In genomic region chr11:69058729-69059356, GRCm38 (mm10) we compare ENCODE assay signal across 7 mouse cellular contexts. TPM values are rescaled to one million over a fixed set of nuclear protein-coding genes. Genes with fewer than 3 reads are reported as not detected.
DNase-seq lines count a peak whose midpoint lies in the region; ATAC-seq and TF ChIP-seq lines count a peak whose summit lies in the region.

No protein-coding gene starts in this region.

- peak overlapping the region; percentile 95 for H3K4me2 ChIP-seq in intestine, postnatal 0 days (replicated peaks; ENCODE audit: low read depth)

- ATAC-seq in megakaryocyte, adult 5-6 weeks (ENCODE audit: poor library complexity, severe bottlenecking) = no peak
- peak; percentile 2 for ATAC-seq in erythroblast, adult 5-6 weeks (replicated peaks; ENCODE audit: low FRiP score, poor library complexity, severe bottlenecking)
- peak; percentile 48 for ATAC-seq in intestine, postnatal 0 days

- no peaks in the 10 kb centered on the region for H3K9me3 ChIP-seq in megakaryocyte, embryonic 14.5 days
- H3K9me3 ChIP-seq in intestine, postnatal 0 days (ENCODE audit: control insufficient read depth) = no peaks in the 10 kb centered on the region

- no peak for TF ChIP-seq CTCF in intestine, postnatal 0 days (IDR thresholded peaks at IDR 0.05; ENCODE audit: low read depth)

- under 1% methylated on average over 19 of the region's 19 CpGs for WGBS in intestine, postnatal 0 days

- peaks cover 49% of the 10 kb centered on the region for H3K4me1 ChIP-seq in megakaryocyte, embryonic 14.5 days
- H3K4me1 ChIP-seq in intestine, postnatal 0 days (replicated peaks; ENCODE audit: control insufficient read depth, insufficient read depth, low read length) = 0 out of 2 replicates have a peak, but pooled peaks cover 7% of the 10 kb centered on the region

- H3K27ac ChIP-seq in intestine, postnatal 0 days (ENCODE audit: low read depth, low read length) = peak overlapping the region; percentile 86

- H3K36me3 ChIP-seq in megakaryocyte, embryonic 14.5 days (replicated peaks; ENCODE audit: low read length) = peaks cover 11% of the 10 kb centered on the region
- no peaks in the 10 kb centered on the region for H3K36me3 ChIP-seq in intestine, postnatal 0 days (ENCODE audit: control insufficient read depth, insufficient read depth)
- no peaks in the 10 kb centered on the region for H3K36me3 ChIP-seq in splenic B cell, adult 2 months (ENCODE audit: control insufficient read depth, insufficient read depth, low read length, poor library complexity, severe bottlenecking)

- peak overlapping the region; percentile 83 for H3K9ac ChIP-seq in intestine, postnatal 0 days (ENCODE audit: low read depth, low read length)

- peak overlapping the region; percentile 93 for H3K4me3 ChIP-seq in megakaryocyte, embryonic 14.5 days (replicated peaks)
- H3K4me3 ChIP-seq in intestine, postnatal 0 days (ENCODE audit: low read depth, low read length) = peak overlapping the region; percentile 80

- no peaks in the 10 kb centered on the region for H3K27me3 ChIP-seq in megakaryocyte, embryonic 14.5 days (replicated peaks)
- no peaks in the 10 kb centered on the region for H3K27me3 ChIP-seq in intestine, postnatal 0 days (replicated peaks; ENCODE audit: control insufficient read depth, insufficient read depth, low read length)
- H3K27me3 ChIP-seq in splenic B cell, adult 2 months (ENCODE audit: control insufficient read depth, insufficient read depth, low read length, poor library complexity, severe bottlenecking) = no peaks in the 10 kb centered on the region

- DNase-seq in splenic B cell, adult 2 months (ENCODE audit: low read depth, low spot score) = peak; percentile 24
- no peak for DNase-seq in layer of hippocampus, adult 11-12 months (ENCODE audit: low spot score)
- no peak for DNase-seq in adrenal gland, postnatal 10 days

RNA-seq across cellular contexts. Expression of gene Borcs6, which starts 0.7 kb away (rescaled TPM):
- 60.9 and 88.1 TPM in 2 replicates for polyA plus RNA-seq in megakaryocyte, embryonic 14.5 days (2012; ENCODE audit: insufficient read depth, low replicate concordance)
- total RNA-seq in megakaryocyte, adult 5-6 weeks (2015) = 18.8 and 20.5 TPM in 2 replicates
- 17.7 and 20.2 TPM in 2 replicates for total RNA-seq in megakaryocyte, adult 5-6 weeks (2017)
- 2.5 and 3.1 TPM in 2 replicates for total RNA-seq in erythroblast, adult 5-6 weeks (2015; ENCODE audit: low replicate concordance)
- 1.0 and 4.7 TPM in 2 replicates for total RNA-seq in erythroblast, adult 5-6 weeks (2017; ENCODE audit: low replicate concordance)
- 13.4 and 13.8 TPM in 2 replicates for polyA plus RNA-seq in intestine, postnatal 0 days (2015; fragmentation: Nextera tagmentation; extraction: Ambion mirVana)
- 10 to 100 TPM; 19.1 to 22.1 TPM for total RNA-seq in adrenal gland, postnatal 10 days (2021)

RNA-seq across cellular contexts. Expression of gene Tmem107, which starts 11.8 kb away (rescaled TPM):
- polyA plus RNA-seq in megakaryocyte, embryonic 14.5 days (2012; ENCODE audit: insufficient read depth, low replicate concordance) = 40.2 and 62.0 TPM in 2 replicates
- total RNA-seq in megakaryocyte, adult 5-6 weeks (2015) = 13.2 and 15.7 TPM in 2 replicates
- total RNA-seq in megakaryocyte, adult 5-6 weeks (2017) = 11.4 and 26.6 TPM in 2 replicates
- total RNA-seq in erythroblast, adult 5-6 weeks (2015; ENCODE audit: low replicate concordance) = 2.3 and 6.1 TPM in 2 replicates
- 2.9 and 3.9 TPM in 2 replicates for total RNA-seq in erythroblast, adult 5-6 weeks (2017; ENCODE audit: low replicate concordance)
- polyA plus RNA-seq in intestine, postnatal 0 days (2015; fragmentation: Nextera tagmentation; extraction: Ambion mirVana) = 14.5 TPM in 2 replicates
- total RNA-seq in adrenal gland, postnatal 10 days (2021) = 10 to 100 TPM; 13.2 to 13.8 TPM

RNA-seq across cellular contexts. Expression of gene Aurkb, which starts 13.4 kb away (rescaled TPM):
- polyA plus RNA-seq in megakaryocyte, embryonic 14.5 days (2012; ENCODE audit: insufficient read depth, low replicate concordance) = 41.3 and 65.2 TPM in 2 replicates
- 105 and 116 TPM in 2 replicates for total RNA-seq in megakaryocyte, adult 5-6 weeks (2015)
- total RNA-seq in megakaryocyte, adult 5-6 weeks (2017) = 116 and 125 TPM in 2 replicates
- total RNA-seq in erythroblast, adult 5-6 weeks (2015; ENCODE audit: low replicate concordance) = 32.9 and 35.3 TPM in 2 replicates
- 74.0 and 102 TPM in 2 replicates for total RNA-seq in erythroblast, adult 5-6 weeks (2017; ENCODE audit: low replicate concordance)
- polyA plus RNA-seq in intestine, postnatal 0 days (2015; fragmentation: Nextera tagmentation; extraction: Ambion mirVana) = 24.3 and 26.2 TPM in 2 replicates
- total RNA-seq in adrenal gland, postnatal 10 days (2021) = 10 to 100 TPM; 16.2 to 22.5 TPM

RNA-seq across cellular contexts. Expression of gene Vamp2, which starts 29.4 kb away (rescaled TPM):
- 61.5 and 159 TPM in 2 replicates for polyA plus RNA-seq in megakaryocyte, embryonic 14.5 days (2012; ENCODE audit: insufficient read depth, low replicate concordance)
- 53.9 and 66.6 TPM in 2 replicates for total RNA-seq in megakaryocyte, adult 5-6 weeks (2015)
- total RNA-seq in megakaryocyte, adult 5-6 weeks (2017) = 11.2 and 21.8 TPM in 2 replicates
- 50.3 and 58.7 TPM in 2 replicates for total RNA-seq in erythroblast, adult 5-6 weeks (2015; ENCODE audit: low replicate concordance)
- total RNA-seq in erythroblast, adult 5-6 weeks (2017; ENCODE audit: low replicate concordance) = 12.4 and 17.8 TPM in 2 replicates
- polyA plus RNA-seq in intestine, postnatal 0 days (2015; fragmentation: Nextera tagmentation; extraction: Ambion mirVana) = 45.3 and 50.3 TPM in 2 replicates
- total RNA-seq in adrenal gland, postnatal 10 days (2021) = 100 to 1,000 TPM; 104 to 143 TPM

RNA-seq across cellular contexts. Expression of gene Per1, which starts 36.2 kb away (rescaled TPM):
- 42.3 and 83.5 TPM in 2 replicates for polyA plus RNA-seq in megakaryocyte, embryonic 14.5 days (2012; ENCODE audit: insufficient read depth, low replicate concordance)
- 6.7 and 12.5 TPM in 2 replicates for total RNA-seq in megakaryocyte, adult 5-6 weeks (2015)
- total RNA-seq in megakaryocyte, adult 5-6 weeks (2017) = 7.9 and 8.5 TPM in 2 replicates
- total RNA-seq in erythroblast, adult 5-6 weeks (2015; ENCODE audit: low replicate concordance) = 2.3 and 3.1 TPM in 2 replicates
- total RNA-seq in erythroblast, adult 5-6 weeks (2017; ENCODE audit: low replicate concordance) = 1.7 and 1.9 TPM in 2 replicates
- polyA plus RNA-seq in intestine, postnatal 0 days (2015; fragmentation: Nextera tagmentation; extraction: Ambion mirVana) = 7.2 and 11.3 TPM in 2 replicates
- 100 to 1,000 TPM in 1 of 2 experiments, 10 to 100 TPM in 1; 63.1 to 157 TPM for total RNA-seq in adrenal gland, postnatal 10 days (2021)
